Mouse (Mus musculus) cerebellum, adult 11 months (tissue): ENCODE data around the gene Otulin.

Source experiments
- DNase-seq: peaks from one replicate; pipeline ENCODE4 v3.0.0; 2022

The Otulin gene

DNA sequence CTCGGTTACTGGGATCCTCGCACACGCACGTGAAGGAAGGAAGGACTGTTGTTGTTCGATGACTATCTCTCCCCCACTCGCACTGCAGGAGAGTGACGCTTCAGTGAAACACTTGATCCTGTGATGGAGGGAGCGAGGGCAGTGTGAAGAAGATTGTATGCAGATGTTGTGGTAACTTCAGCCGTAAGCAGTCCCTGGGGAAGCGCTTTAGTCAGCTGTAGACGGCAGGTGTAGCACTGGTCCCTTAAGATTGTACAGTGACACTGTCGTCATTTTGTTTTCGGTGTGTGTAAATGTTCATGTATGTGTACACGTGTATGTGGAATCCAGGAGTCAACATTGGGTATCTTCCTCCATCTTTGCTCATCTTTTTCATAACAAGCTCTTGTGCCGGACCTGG, 130.1 kb downstream of the Otulin start:
- no peak for DNase-seq

DNA sequence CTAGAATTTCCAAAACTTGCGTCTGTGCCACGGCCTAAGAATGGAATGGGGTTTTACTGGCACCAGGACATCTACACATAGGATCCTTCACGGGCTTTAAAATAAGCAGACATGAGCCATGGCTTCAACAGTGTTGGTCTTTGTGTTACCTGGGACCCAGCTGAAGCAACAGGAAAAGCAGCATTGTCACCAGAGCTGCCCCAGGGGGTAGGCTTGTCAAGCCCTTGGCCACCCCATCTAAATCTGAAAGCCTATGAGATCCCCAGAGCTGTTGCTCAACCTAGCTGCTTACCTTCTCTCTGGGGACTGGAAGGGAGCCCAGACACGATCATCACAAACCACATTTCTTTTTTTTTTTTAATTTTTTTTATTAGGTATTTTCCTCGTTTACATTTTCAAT, 132.4 kb downstream of the Otulin start:
- DNase-seq: no peak

DNA sequence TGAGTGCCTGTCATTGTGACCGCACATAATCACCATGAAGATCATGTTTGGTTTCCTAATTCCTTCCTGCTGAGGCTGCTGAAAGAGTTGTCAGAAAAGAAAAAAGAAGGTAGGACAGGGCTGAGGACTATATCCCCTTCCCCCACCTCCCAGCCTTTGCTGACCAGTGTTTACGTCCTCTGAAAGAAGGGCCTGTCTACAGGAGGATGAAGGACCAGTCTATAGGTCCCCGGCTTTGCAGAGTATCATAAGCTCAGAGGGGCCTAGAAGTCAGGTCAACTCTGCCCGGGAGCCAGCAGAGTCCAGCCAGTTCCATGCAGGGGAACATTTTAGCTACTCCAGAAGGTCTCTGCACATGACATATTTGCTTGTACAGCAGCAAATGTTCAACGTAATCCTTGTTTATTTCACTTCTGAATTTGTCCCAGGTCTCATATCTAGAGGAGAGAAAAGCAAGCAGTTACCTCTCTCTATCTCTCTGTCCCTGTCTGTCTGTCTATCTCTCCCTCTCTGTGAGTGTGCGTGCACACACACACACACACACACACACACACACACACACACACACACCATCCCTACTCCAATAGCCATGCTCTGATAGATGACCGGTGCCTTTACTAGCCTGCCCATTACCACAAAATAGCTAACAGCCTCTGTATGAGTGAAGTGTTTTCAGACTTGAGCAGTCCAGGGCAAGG, 133.0 kb downstream of the Otulin start:
- no peak for DNase-seq

DNA sequence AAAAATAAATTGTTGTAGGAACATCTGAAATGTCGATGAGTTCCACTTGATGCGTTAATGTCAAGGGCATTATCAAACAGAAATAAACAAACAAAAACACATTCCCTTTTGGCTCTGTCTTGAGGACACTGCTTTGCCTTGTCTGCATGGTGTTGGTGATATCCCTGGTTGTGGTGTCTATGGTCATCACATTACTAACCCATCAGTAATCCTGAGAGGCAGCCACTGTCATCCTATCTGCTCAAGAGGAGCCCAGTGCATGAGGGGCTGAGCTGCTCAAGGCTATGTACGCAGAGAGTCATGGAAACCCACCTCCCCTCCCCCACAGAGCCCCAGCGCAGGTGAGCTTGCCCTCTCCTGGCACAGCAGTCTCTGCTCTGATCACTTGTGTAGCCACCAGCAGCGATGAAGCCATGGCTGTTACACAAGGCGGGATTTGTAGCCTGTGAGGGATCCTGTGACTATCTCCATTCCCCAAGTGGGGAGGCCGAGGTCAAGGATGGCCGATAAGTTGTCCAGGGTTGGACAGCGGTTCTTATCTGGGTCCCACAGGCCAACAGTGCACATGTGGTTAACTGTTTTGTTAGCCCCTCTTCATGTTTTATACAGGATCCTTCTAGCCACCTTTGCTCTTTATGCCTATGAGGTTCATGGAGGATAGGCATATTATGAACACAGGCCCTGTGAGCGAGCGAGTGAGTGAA, 133.7 kb downstream of the Otulin start:
- DNase-seq: no peak

DNA sequence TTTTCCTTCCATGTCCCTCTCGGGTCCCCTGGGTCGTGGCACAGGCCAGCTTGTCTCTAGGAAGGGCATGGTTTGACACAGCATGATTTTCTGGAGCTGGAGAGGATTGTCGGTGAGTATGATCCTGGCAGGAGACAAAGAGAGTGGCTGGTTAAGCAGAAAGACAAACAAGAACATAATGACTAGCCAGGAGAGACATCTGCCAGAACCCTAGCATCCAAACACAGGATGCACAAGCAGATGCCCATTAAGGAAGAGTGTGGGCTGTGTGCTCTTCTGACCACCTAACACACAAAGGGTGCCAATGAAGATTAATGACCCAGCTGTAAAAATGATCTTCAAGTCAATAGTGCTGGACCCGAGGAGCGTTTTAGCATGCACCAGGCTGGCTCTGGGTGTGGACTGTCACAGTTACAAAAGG, 134.5 kb downstream of the Otulin start:
- no peak for DNase-seq

DNA sequence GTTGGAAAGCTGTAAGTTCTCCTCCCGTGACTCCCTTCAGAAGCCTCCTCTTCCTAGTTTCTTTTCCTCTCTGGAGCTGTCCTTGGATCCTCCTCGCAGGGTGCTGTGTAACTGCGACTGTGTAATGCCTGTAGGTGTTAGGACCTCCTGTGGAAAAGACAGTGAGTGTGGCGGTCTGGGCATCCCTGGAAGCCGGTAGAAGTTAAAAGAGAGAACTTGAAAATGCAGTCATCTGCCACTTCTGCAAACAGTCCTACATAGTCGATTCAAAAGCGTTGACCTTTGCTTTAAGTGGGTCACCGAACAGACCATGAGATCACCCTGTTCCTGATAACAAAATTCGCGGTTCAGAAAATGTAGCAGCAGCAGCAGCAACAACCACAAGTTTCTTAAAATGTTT, 137.0 kb downstream of the Otulin start:
- DNase-seq: no peak

DNA sequence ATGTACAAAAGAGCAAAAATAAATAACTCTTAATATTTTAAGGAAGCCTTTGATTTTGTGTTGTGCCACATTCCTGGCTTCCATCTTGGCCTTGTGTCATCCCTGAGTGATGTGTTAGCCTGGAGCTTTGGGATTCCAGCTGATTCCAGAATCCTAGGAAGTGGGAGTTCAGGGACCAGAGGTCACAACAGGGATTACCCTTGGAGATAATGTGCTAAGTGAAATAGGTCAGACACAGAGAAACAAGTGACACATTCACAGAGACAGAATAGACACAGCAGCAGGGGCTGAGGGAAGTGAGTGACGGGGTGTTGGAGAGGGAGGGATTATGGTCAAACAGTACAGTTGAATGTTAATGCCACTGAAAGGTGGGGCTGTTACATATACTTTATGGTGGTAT, 137.8 kb downstream of the Otulin start:
- DNase-seq: no peak
